Mouse (Mus musculus) layer of hippocampus, postnatal 10 days (tissue): ENCODE results near the gene Ppp3ca. TPM values are rescaled to one million over a fixed set of nuclear protein-coding genes. Genes with fewer than 3 reads are reported as not detected.
A peak's percentile ranks its signal among the peaks of the same experiment; 100 is the strongest.

Experiments used
- DNase-seq, 2 experiments: peaks; one replicate each; pipeline ENCODE4 v3.0.0; 2021; ENCODE audit warnings: low spot score in 2 of 2
- long read RNA-seq: library from polyadenylated mRNA; stranded (forward); transcript quantifications from one replicate; pipeline ENCODE4 v2.0.0, GENCODE M21; 2023
- total RNA-seq, 2 experiments: library from RNA; stranded (reverse); gene quantifications; 2 replicates each; pipeline ENCODE4 v1.2.3; 2021

The Ppp3ca gene
- 100 to 1,000 TPM; 787 to 796 TPM for total RNA-seq
- long read RNA-seq, full-length matches to known transcripts: 821 of 944 reads
- long read RNA-seq, partial matches to known transcripts: 45 of 944 reads
- long read RNA-seq, other reads (novel, unspliced or antisense): 78 of 944 reads

- no peak for DNase-seq
Measured at GRCm38 (mm10) chr3:136670110-136670359, at the start of gene Ppp3ca. Ppp3ca (plus strand) TSS chr3:136670124.

DNA sequence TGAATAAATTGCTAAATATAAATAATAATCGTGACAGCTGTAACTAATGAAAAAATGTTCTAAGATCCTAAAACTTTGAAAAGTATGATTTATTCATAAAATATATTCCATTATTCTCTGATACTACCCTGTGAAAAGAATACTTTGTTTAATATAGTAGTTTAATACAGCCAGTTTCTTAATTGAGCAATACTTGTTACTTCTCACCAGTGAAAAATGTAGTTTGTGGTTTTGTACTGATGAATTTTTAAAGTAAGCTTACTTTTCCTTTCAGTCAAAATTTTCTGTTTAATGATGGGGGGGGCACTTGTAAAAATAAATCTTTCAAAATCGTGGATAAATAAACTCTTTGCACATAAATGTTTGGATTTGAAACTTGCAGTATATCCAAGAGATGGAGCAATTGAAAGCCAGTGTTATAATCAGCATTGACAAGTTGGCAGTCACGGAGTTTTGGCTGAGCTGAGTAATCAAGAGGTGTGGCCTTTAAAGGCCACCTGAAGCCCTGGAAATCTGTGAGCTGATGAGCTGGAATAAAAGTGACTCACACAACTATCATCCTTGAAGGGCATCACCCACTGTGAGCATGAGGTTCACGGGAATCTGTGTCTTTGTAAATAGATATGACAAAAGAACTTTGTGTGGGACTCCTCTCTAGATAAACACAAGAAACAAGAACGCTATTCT, 29.2 kb upstream of the Ppp3ca start:
- DNase-seq: no peak

DNA sequence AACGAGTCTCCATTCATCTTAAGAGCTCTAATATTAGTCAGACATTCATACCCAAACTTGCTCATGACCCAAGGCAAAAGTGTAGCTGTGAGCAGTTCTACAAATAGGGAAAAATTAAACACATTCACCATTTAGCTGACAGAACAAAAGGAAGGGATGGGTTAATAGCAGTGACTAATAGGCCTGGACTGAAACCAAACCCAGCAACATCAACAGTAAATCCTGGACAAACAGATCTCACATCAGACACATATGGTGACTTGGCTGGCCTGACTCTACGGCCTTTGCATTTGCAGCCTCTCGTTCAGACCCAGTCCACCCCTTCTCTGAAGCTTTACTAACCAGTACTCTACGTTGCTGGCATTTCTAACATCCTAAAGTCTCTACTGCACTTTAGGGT, 19.0 kb upstream of the Ppp3ca start:
- DNase-seq: no peak

- no peak for DNase-seq
Measured at GRCm38 (mm10) chr3:136651496-136651895, 18.4 kb upstream of the Ppp3ca start.

DNA sequence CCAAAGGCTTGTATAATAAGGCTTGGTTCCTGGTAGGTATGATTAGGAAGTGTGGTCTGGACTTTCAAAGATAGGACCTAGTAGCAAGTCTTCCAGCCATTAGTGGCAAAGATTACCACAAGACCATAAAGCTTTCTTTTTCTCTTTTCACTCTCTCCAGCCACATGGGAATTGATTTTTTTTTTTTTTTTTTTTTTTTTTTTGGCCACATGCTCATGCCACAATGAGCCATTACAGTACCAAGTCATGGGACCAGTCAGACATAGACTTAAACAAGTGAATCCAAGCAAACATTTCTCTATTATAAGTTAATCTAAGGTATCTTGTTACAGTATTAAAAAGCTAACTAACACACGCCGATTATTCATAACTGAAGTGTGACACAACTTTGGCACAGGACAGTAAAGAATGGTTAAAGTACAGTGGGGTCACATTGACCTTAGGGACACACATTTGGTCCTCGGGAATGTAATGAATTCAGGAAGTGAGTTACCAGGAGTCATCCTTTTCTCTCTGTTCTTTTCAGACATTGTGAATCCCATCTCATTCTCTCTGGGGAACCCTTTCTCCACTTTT, 13.4 kb upstream of the Ppp3ca start:
- DNase-seq: no peak

GRCm38 (mm10) chr3:136658681-136659080, 11.2 kb upstream of the Ppp3ca start:
- no peak for DNase-seq

- no peak for DNase-seq
Measured at GRCm38 (mm10) chr3:136665119-136665518, 4.8 kb upstream of the Ppp3ca start.

GRCm38 (mm10) chr3:136668072-136668471, 1.9 kb upstream of the Ppp3ca start:
- peak; percentile 71 to 75 for DNase-seq

DNA sequence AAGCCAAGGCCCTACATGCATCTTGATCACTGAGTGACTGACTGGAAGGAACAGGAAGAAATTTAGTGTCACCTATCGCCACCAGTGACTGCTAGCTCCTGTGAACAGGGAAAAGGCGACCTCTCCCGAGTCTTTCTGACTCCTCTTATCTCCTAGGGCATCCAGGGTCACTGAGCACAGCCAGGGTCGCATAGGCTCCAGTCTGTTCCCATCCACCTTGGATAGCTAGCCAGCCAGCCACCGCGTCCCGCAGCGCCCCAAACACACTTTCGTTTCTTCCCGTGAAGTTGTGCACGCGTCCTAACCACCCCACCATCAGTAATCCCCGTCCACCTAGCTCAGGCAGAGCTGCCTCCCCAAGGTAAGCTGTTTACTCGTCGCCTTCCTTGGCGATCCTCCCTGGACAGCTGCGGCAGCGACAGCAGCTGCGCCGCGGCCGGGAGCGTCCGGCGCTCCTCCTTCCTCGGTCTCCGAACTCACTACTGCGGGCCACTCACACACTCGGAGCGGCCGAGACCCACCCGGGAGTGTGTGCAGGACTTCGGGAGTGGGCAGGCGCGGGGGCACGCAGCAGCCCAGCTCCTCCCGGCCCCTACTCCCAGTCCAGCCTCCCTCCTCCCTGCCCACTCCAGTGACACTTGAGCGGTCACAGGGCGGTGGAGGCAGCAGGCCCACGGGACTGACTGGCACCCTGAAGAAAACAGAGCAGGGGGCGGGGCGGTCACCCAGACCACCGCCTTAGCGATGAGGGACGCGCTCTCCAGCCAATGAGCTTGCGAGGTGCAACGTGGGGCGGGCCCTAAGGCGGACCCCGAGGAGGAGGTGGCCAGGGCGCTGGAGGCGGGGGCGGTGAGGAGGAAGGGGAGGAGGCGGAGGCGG, 454 bp upstream of the Ppp3ca start:
- DNase-seq: peak; percentile 100

DNA sequence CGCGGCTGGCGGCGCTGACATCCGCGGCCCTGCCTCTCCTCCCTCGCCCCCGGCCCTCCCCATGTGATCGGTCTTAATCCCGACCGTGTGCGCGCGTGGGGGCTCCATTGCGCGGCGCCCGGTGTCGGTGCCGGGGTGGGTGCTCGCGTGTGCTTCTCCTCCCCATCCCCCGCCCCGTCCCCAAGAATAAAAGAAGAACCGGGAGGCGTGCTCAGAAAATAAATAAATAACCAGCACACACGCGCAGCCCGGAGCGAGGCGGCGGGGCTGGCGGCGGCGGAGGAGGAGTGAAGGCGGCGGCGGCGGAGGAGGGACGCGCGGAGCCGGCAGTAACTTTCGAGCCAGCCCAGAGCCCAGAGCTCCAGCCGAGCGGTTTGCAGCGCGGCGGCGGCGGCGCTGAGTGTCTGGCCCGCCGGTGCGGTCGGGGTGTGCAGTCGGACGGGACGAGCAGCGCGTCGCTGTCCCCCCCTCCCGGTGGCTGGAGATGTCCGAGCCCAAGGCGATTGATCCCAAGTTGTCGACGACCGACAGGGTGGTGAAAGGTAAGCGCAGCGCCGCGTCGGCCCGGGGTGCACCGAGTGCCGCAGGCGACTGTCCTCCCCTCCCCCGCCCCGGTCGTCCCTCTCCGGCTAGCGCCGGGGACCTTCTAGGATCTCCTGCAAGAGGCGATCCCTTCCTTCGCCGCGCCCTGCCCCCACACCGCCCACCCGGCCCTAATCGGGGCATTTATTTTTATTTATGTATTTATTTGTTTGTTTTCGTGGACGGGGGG, 622 bp downstream of the Ppp3ca start:
- peak in 1 of 2 experiments; percentile 74 for DNase-seq

GRCm38 (mm10) chr3:136671161-136671939, 1.4 kb downstream of the Ppp3ca start:
- DNase-seq: peak; percentile 86 to 88

DNA sequence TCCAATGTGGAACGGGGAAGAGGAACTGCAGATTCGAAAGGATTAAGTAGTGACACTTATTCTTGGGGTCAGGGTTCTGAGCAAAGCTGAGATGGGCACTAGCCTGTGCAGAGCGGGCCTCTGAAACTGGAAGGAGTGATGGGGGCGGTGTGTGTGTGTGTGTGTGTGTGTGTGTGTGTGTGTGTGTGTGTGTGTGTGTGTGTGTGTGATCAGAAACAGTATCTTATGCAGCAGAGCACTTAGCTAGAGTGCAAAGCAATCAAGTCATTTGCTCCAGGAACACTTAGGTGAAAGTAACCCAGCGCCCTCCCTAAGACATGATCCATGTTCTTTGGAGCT, 2.0 kb downstream of the Ppp3ca start:
- no peak for DNase-seq

DNA sequence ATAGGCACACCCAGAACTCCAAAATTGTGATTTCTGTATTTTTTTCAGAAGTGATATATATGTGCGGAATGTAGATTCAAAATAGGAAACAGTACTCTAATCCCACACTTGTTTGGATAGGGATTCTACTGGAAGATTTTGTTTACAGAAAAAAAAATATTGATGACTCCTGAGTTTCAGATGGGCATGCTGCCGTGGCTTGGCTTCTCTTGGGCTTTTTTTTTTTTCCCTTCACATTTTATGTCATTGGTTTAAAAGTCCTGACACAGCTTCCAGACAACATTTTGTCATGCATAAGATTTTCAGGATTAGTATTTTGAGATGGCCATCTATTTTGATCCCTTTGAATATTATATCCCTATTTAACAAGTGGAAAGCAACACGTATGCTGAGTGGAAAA, 2.9 kb downstream of the Ppp3ca start:
- no peak for DNase-seq

DNA sequence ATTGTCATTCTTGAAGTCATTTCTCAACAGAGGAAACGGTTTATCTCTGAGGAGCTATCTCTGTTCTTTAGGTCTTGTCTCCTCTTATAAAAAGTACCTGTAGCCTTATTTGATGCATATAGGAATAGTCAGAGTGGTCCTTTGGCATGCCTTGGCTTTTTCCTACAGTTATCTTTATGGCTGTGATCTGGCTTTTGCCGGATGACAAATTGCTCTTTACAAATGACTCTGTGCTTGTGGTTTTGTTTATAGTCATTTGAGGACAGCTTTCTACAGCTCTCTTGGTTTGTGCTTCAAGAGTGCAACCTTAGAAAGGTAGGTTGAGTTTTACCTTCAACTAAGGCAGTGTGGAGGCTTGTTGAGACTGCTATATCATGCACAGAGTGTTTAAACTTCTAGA, 3.4 kb downstream of the Ppp3ca start:
- no peak for DNase-seq

DNA sequence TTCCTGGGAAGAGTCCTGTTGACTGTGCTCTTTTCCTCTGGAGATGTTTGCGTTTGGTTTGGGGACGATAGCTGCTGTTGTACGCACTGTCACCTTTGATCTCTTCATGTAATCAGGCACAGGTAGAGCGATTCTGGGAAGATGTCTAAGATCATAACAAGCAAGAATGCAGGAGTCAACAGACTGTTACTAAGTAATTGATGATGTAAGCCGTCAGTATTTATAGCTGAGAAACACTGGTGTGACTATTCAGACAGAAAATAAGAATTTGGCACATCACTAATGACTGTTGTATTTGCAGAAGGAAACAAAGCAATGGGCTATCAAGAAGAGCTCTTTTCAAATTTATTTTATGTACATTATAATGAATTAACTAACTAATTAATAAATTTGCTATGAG, 4.6 kb downstream of the Ppp3ca start:
- DNase-seq: no peak

DNA sequence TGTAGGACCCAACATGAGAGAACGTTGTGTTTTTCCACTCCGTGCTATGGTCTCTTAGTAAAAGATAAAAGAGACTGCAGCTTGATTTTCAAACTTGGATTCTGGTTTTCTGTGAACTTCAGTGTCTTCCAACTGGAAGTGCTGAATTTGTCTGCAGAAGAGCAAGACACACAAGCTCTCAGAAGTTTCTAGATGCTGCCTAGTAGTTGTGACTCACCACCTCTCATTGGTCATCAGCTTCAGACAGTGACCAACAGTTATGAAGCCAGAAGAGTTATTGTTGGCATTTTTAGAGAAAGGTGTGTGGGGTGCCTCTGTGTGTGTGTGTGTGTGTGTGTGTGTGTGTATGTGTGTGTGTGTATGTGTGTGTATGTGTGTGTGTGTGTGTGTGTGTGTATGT, 7.1 kb downstream of the Ppp3ca start:
- no peak for DNase-seq

- DNase-seq: no peak
Measured at GRCm38 (mm10) chr3:136678386-136678785, 8.5 kb downstream of the Ppp3ca start.

- DNase-seq: no peak
Measured at GRCm38 (mm10) chr3:136679903-136680491, 10.1 kb downstream of the Ppp3ca start.

DNA sequence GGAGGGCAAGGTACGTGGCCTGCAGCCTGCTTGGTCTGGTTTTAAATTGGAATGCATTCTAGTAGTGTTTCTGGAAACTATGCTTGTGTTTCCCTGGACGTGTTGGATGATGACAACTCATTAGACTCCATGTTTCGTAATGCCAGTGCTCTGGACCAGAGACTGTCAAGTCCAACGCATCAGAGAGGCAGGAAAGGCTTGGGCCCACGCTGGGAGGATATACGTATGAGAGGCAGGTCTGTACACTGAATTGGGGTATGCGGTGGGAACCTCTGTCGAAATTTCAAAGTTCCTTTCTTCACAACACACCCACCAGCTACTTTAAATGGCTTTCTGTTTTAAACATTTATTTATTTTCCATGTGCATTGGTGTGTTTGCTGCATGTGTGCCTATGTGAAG, 12.3 kb downstream of the Ppp3ca start:
- DNase-seq: no peak

GRCm38 (mm10) chr3:136684191-136684958, 14.5 kb downstream of the Ppp3ca start:
- no peak for DNase-seq
